Mouse (Mus musculus) c-Kit-negative CD71-positive TER-119-positive erythroid progenitor cells, embryonic 14.5 days (primary cell): ENCODE results near the gene 4930407I10Rik.

Source experiments
- DNase-seq: peaks from one replicate; pipeline ENCODE4 v3.0.0-alpha.2; 2013; ENCODE audit warnings: low read depth, low spot score

Gene 4930407I10Rik

GRCm38 (mm10) chr15:82052544-82052943, 6.4 kb upstream of the 4930407I10Rik start:
- DNase-seq, result no peak

DNA sequence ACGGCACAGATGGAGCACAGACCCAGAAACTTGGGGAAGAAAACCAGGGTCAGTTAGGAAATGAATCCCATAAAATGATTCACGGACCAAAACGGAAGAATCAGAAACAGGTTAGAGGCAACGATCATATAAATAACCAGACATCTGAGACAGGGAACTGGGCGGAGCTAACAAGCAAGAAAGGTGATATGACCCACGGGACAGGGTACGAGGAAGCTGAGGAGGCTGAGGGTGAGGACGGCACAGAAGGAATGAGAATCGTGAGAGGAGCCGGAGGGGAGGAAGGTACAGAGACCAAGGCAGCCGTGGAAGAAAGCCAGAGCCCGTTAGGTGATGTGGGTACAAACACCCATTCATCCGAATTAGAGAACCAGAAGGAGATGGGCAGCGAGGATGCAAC, 5.0 kb downstream of the 4930407I10Rik start:
- DNase-seq, result no peak

DNA sequence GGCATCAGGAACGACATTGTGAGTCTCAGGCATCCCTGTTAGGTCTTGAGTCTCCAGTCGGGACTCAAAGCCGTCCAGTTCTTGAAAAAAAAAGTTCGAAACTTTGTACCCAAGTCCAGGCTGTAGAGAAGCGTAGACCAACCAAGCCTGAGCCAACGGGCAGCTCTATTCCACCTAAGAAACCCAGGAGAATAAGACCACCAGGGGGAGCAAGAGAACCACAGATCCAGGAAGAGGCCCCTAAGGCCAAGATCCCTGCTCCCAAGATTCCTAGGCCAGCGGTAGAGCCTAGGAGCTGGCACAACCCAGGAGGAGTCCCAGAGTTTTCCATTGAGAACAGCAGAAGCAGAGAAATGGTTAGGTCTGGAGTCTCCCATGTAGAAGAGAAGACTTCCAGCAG, 6.6 kb downstream of the 4930407I10Rik start:
- peak; percentile 59 for DNase-seq

GRCm38 (mm10) chr15:82069898-82070297, 10.9 kb downstream of the 4930407I10Rik start, which contains the start of gene Mei1:
Mei1 (plus strand) TSS chr15:82069996.
- no peak for DNase-seq

GRCm38 (mm10) chr15:82071816-82072469, 13.0 kb downstream of the 4930407I10Rik start:
- DNase-seq, result no peak

GRCm38 (mm10) chr15:82073490-82073889, 14.5 kb downstream of the 4930407I10Rik start:
- DNase-seq, result no peak

DNA sequence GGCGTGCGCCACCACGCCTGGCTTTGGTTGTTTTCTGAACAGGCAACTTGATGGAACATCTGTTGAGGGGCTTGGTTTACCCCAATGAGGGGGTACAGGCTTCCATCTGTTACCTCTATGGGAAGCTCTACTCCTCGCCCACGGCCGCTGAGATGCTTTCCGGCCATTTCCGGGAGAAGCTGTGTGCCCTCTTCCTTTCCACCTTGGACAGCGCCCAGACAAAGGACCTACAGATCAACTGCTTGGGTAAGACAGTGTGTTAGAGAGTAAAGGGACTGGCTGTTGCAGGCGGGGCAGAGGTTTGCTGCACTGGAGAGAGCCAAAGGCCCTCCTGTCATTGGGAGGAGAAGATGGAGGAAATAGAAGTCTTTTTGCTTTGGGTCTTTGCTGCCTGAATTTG, 20.9 kb downstream of the 4930407I10Rik start:
- no peak for DNase-seq

- no peak for DNase-seq
Measured at GRCm38 (mm10) chr15:82081161-82081560, 22.2 kb downstream of the 4930407I10Rik start.

DNA sequence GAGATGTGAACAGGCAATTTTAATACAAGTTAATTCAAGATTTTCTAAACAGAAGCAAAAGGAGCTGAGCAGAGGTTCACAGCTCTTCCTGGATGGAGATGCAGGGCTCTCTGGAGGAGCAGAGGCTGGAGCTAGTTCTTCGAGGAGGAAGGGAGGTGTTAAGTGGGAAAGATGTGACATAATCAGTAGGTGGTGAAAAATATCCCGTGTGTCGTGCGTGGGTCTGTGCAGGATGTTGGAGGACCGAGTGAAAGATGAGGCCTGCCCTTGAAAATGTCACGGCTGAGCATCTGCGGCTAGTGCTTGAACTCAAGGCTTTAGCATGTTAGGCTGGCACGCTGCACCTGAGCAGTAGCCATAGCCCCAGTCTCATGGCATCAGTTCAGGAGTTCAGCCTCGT, 26.7 kb downstream of the 4930407I10Rik start:
- no peak for DNase-seq

- no peak for DNase-seq
Measured at GRCm38 (mm10) chr15:82086131-82086530, 27.2 kb downstream of the 4930407I10Rik start.

GRCm38 (mm10) chr15:82087266-82087665, 28.3 kb downstream of the 4930407I10Rik start:
- DNase-seq, result no peak

GRCm38 (mm10) chr15:82091061-82091460, 32.1 kb downstream of the 4930407I10Rik start:
- DNase-seq, result no peak

DNA sequence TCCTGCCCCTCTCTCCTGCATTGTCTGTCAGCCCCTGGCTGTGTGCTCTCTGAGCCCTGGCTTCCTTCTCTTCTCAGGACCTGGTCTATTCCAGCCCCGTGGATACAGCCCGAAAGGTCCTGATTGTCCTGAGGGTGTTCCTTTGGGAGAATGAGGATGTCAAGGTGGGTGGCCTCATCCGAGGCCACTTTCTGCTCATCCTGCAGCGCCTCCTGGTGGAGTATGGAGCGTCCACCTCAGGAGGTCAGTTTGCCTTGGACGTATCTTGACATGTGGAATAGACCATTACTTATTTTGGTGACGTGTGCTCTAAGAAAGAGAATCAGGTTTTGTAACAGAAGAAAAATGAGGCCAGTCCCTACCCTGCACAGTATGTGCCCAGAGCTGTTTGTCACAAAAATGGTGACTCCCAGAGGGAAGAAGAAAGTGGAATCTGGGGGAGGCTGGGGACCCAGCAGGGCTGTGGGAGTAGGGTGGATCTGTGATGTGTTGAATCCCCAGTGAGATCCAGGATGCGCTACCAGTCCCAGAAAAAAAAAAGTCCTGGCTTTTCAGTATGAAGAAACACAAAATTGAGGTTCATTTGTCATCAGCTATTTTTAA, 48.1 kb downstream of the 4930407I10Rik start:
- DNase-seq, result peak; percentile 25
